Mouse (Mus musculus) limb, embryonic 12.5 days (tissue): Measurements from ENCODE around the gene Samsn1. TPM values are rescaled to one million over a fixed set of nuclear protein-coding genes. Genes with fewer than 3 reads are reported as not detected.

Experiments
- ATAC-seq: fragments of 200-750 bp; cut with Nextera tagmentation; 2 replicates; pipeline ENCODE4 v1.8.0; 2017; ENCODE audit warnings: low read depth, moderate TSS enrichment; ENCODE audit not compliant: insufficient number of reproducible peaks, insufficient read depth, low FRiP score, low TSS enrichment
- H3K27ac ChIP-seq: fragments of 300-500 bp; sonication (generic); 2 replicates; pipeline ENCODE4 v1.5.1; 2016; ENCODE audit warnings: mild to moderate bottlenecking, moderate library complexity
- H3K27me3 ChIP-seq: fragments of 300-500 bp; sonication (generic); 2 replicates; pipeline ENCODE4 v1.6.1; 2016; ENCODE audit warnings: mild to moderate bottlenecking, moderate library complexity
- H3K36me3 ChIP-seq: fragments of 300-500 bp; sonication (generic); 2 replicates; pipeline ENCODE4 v1.6.1; 2016; ENCODE audit warnings: mild to moderate bottlenecking, moderate library complexity
- H3K4me1 ChIP-seq: fragments of 300-500 bp; sonication (generic); replicated peaks from 2 replicates; pipeline ENCODE4 v1.6.1; 2016
- H3K4me2 ChIP-seq: fragments of 300-500 bp; sonication (generic); 2 replicates; pipeline ENCODE4 v1.6.1; 2016; ENCODE audit warnings: mild to moderate bottlenecking, moderate library complexity
- H3K4me3 ChIP-seq: fragments of 300-500 bp; sonication (generic); replicated peaks from 2 replicates; pipeline ENCODE4 v1.5.1; 2016; ENCODE audit warnings: mild to moderate bottlenecking
- H3K9ac ChIP-seq: fragments of 300-500 bp; sonication (generic); replicated peaks from 2 replicates; pipeline ENCODE4 v1.6.1; 2016; ENCODE audit warnings: mild to moderate bottlenecking, moderate library complexity
- H3K9me3 ChIP-seq: fragments of 300-500 bp; sonication (generic); 2 replicates; pipeline ENCODE4 v1.6.1; 2016; ENCODE audit warnings: mild to moderate bottlenecking, moderate library complexity
- WGBS: fragments of 180-500 bp; shearing (Covaris S2); methylation state at CpG from one replicate; pipeline ENCODE4 v1.1.7; 2016; 5-methylcytosine and 5-hydroxymethylcytosine counted together
- polyA plus RNA-seq: library from polyadenylated mRNA; unstranded; fragments of >200 nt; fragmentation: Nextera tagmentation; extraction: Ambion mirVana; gene quantifications from 2 replicates; pipeline ENCODE4 v1.2.1, GENCODE M21; 2016

The Samsn1 gene
- polyA plus RNA-seq, 1 experiment from 2014 or later = 1.6 TPM

DNA sequence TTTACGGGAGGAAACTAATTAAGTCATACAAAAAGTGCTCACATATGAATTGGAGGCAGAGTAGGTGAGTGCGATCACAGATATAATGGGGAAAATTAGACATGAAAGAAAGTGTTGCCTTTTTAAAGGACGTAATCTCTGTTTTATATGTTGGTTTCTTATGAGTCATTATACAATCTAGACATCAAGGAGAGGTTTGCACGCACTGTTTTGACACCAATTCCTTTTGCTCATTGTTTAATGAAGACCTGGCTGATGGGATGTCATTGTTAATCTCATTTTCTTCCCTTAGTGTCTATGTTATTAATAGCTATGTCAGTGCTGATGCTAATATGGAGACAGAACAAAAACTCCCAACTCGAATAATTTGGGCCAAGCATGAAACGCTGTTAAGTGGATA is 20.3 kb downstream of the Samsn1 start:
- H3K27ac ChIP-seq = no peak overlapping the region
- H3K4me1 ChIP-seq = no peaks in the 10 kb centered on the region
- H3K4me3 ChIP-seq = no peak overlapping the region
- ATAC-seq = no peak
- no peaks in the 10 kb centered on the region for H3K27me3 ChIP-seq
- no peak overlapping the region for H3K9ac ChIP-seq
- H3K9me3 ChIP-seq = no peaks in the 10 kb centered on the region
- WGBS = 56% methylated on average over 6 of the region's 6 CpGs
- H3K4me2 ChIP-seq = no peak overlapping the region
- H3K36me3 ChIP-seq = no peaks in the 10 kb centered on the region

DNA sequence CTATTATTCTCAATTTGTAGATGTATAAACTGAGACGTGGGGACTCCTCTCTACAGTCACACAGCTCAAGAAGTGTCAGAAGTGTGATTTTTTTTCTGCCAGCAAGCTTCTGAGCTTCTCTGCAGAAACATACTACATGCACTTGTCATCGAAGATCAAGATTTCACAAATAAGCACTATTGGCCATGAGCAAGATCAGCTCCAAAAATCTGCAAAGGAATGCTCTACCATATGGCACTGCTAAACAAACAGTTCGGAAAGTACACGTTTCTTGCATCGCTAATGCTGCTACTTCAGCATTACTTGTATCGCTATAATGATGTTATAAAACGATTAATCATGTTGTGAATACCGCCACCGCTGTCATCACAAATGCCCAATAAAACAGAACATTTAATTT is 22.0 kb downstream of the Samsn1 start:
- no peak overlapping the region for H3K4me3 ChIP-seq
- H3K27ac ChIP-seq = no peak overlapping the region
- H3K4me1 ChIP-seq = no peaks in the 10 kb centered on the region
- WGBS = 88% methylated on average over 9 of the region's 9 CpGs
- ATAC-seq = no peak
- no peak overlapping the region for H3K9ac ChIP-seq
- H3K4me2 ChIP-seq = no peak overlapping the region
- H3K9me3 ChIP-seq = no peaks in the 10 kb centered on the region
- no peaks in the 10 kb centered on the region for H3K27me3 ChIP-seq
- H3K36me3 ChIP-seq = no peaks in the 10 kb centered on the region

DNA sequence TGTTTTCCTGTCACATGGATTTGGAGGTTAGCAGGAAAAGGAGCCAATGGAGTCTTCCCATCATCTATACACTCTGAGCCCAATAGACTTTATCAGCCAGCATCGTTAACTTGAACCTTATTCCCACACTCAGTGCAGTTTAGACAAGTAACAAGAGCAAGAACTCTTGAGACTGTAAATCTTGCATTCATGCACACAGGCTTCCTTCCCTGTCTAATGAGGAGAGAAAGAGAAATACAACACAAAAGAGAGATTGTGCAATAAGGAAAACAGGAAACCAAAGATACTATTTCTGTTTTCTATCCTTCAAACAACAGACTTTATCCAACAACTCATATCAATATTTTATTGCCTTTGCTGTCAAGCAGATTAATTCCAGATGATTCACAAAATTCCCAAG is 31.9 kb downstream of the Samsn1 start:
- 24% methylated on average over 1 of the region's 1 CpGs for WGBS
- no peak overlapping the region for H3K27ac ChIP-seq
- no peak overlapping the region for H3K4me2 ChIP-seq
- no peaks in the 10 kb centered on the region for H3K36me3 ChIP-seq
- no peak overlapping the region for H3K9ac ChIP-seq
- no peaks in the 10 kb centered on the region for H3K4me1 ChIP-seq
- no peak for ATAC-seq
- H3K4me3 ChIP-seq = no peak overlapping the region
- H3K9me3 ChIP-seq = no peaks in the 10 kb centered on the region
- no peaks in the 10 kb centered on the region for H3K27me3 ChIP-seq

DNA sequence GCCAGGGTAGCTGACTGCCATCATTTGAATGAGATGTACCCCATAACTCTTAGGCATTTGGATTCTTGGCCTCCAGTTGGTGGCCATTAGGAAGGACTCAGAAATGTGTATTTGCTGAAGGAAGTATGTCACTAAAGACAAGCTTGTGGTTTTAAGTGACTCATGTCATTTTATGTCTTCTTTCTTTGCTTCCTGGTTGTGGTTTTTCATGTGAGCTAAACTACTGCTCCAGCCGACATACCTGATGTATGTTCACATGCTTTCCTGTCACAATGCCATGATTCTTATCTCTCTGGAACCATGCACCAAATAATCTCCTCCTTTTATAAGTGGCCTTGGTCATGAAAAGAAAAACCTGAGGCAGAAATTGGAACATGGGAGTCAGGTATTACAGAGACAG is 38.2 kb downstream of the Samsn1 start:
- no peak for ATAC-seq
- peaks cover 8% of the 10 kb centered on the region; the same call in 1 of the 2 replicates for H3K9me3 ChIP-seq
- H3K4me1 ChIP-seq = no peaks in the 10 kb centered on the region
- no peak overlapping the region for H3K27ac ChIP-seq
- WGBS = 91% methylated on average over 1 of the region's 1 CpGs
- H3K36me3 ChIP-seq = no peaks in the 10 kb centered on the region
- H3K27me3 ChIP-seq = no peaks in the 10 kb centered on the region
- no peak overlapping the region for H3K4me2 ChIP-seq
- H3K9ac ChIP-seq = no peak overlapping the region
- no peak overlapping the region for H3K4me3 ChIP-seq

DNA sequence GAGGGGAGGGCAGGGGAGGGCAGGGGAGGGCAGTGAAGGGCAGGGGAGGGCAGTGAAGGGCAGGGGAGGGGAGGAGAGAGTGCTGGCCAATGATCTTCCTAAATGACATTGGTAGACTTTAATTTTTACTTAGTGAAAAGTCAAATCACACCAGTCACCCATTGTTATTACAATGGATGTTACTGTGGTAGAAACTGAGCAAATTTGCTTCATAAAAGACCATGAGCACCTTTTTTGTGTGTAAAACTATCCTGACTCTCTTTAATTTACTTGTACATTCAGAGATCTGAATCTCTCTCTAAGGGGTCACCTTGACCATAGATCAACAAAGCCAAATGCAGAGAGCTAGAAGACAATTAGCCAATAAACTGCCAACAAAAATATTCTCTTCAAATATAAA is 42.7 kb downstream of the Samsn1 start:
- Histone ChIP-seq H3K27ac (no peak overlapping the region), H3K9me3 (0 out of 2 replicates have a peak, but pooled peaks cover 1% of the 10 kb centered on the region), H3K4me3 (no peak overlapping the region), H3K4me1 (no peaks in the 10 kb centered on the region), H3K9ac (no peak overlapping the region), H3K36me3 (no peaks in the 10 kb centered on the region), H3K4me2 (no peak overlapping the region), H3K27me3 (no peaks in the 10 kb centered on the region)
- no peak for ATAC-seq

DNA sequence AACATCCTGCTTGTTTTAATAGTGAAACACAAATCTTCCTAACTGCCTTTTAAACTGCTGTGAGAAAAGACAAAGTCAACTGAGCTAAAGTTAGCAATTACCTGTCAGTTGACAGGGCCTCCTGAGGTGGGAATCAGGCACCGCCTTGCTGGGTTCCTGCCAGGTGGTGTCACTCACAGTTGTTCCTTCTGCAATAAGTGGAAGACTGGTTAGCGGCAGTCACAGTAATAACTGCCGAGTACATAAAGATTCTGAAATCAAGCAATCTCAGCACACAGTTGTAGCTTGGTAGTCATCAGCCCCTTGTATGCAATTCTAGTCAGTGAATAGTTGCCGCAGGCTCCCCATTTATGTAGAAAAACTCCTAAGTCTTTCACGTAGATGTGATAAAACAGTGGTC is 44.3 kb downstream of the Samsn1 start:
- no peak for ATAC-seq
- no peaks in the 10 kb centered on the region for H3K36me3 ChIP-seq
- H3K27ac ChIP-seq = no peak overlapping the region
- no peak overlapping the region for H3K4me3 ChIP-seq
- H3K4me2 ChIP-seq = no peak overlapping the region
- H3K4me1 ChIP-seq = no peaks in the 10 kb centered on the region
- H3K9ac ChIP-seq = no peak overlapping the region
- H3K27me3 ChIP-seq = no peaks in the 10 kb centered on the region
- no peaks in the 10 kb centered on the region for H3K9me3 ChIP-seq
- 72% methylated on average over 5 of the region's 5 CpGs for WGBS

DNA sequence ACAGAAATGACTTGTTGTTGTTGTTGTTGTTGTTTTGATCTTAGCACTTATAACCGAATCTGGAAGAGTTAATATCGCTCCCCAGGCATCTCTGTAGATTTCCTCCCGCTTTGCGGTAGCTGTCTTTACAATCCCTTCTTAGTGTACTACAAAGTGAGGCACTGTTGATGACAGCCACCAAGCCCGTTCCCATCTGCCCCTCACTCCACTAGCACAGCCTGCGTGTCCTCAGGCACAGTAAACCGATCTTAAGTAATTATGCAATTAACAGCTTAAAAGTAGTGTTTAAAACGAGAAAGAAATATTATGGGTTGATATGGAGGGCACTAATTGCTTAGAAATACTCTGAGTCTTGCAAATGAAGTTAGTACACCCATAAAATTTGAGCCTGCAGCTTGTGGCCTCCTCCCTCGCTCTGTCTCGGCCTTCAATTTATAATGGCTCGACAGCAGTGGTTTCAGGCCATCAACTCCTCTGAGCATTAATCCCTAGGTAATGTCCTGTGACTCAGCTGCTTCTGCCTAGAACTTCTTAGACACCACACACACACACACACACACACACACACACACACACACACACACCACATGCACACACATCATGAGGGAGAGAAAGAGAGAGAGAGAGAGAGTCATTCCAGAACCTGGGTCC is 46.3 kb downstream of the Samsn1 start:
- Histone ChIP-seq H3K36me3 (no peaks in the 10 kb centered on the region), H3K9me3 (no peaks in the 10 kb centered on the region), H3K27ac (no peak overlapping the region), H3K4me1 (no peaks in the 10 kb centered on the region), H3K4me3 (no peak overlapping the region), H3K27me3 (no peaks in the 10 kb centered on the region), H3K4me2 (no peak overlapping the region), H3K9ac (no peak overlapping the region)
- no peak for ATAC-seq
- 35% methylated on average over 11 of the region's 11 CpGs for WGBS

DNA sequence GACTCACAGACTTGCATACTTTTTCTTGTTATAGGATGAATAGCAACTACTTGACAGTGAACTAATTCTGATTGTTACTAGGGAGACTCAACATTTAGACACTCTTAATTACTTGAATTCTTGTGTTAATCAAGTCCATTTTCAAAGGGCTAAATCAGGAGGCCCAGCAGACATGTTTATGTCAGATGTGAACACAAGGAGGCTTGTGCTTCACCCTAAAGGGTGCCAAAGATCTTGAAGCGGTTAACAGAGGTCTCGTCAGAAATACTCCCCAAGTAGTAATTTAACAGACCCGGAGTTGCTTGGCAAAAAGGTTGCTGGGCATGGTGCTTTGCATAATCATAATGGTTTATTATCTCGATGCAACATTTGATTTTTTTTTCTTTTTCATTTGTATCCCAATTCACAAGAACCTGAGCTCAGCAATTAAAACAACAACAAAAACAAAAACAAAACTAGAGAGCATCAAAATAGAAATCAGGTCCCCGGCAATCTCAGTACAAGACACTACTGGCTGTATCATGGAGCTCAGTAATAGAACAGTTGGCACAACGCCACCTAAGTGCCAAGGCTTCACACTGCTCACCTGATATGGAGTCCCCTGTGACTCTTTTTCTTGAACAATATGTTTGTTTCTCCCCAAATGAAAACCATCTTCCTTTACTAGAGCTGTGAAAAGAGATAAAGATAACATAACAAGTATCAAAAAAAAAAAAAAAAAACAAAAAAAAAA is 51.6 kb downstream of the Samsn1 start:
- no peak overlapping the region for H3K9ac ChIP-seq
- no peaks in the 10 kb centered on the region for H3K4me1 ChIP-seq
- H3K36me3 ChIP-seq = no peaks in the 10 kb centered on the region
- no peaks in the 10 kb centered on the region for H3K9me3 ChIP-seq
- ATAC-seq = no peak
- H3K4me2 ChIP-seq = no peak overlapping the region
- H3K4me3 ChIP-seq = no peak overlapping the region
- WGBS = 80% methylated on average over 6 of the region's 6 CpGs
- H3K27me3 ChIP-seq = no peaks in the 10 kb centered on the region
- H3K27ac ChIP-seq = no peak overlapping the region

DNA sequence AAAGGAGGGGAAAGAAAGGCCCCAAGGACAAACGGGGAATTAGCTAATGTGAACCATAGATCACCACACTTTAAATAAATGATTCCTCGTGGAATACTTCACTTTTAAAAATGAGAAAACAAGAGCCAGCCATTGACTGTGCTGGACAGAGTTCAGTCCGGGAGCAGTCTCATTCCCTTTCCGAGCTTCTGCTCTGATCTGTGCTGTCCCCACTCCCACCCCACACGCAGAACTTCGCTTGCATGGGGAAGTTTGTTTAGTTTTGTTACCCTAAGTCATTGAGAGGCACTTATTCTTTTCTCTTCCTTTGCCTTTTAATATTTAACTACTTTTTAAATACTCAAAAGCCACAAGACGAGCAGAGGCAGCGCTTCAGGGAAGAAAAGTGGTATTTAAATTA is 60.1 kb downstream of the Samsn1 start:
- H3K27me3 ChIP-seq = no peaks in the 10 kb centered on the region
- 77% methylated on average over 8 of the region's 8 CpGs for WGBS
- H3K4me2 ChIP-seq = no peak overlapping the region
- no peaks in the 10 kb centered on the region for H3K36me3 ChIP-seq
- H3K9me3 ChIP-seq = no peaks in the 10 kb centered on the region
- no peak overlapping the region for H3K4me3 ChIP-seq
- H3K27ac ChIP-seq = no peak overlapping the region
- no peak for ATAC-seq
- H3K9ac ChIP-seq = no peak overlapping the region
- no peaks in the 10 kb centered on the region for H3K4me1 ChIP-seq

DNA sequence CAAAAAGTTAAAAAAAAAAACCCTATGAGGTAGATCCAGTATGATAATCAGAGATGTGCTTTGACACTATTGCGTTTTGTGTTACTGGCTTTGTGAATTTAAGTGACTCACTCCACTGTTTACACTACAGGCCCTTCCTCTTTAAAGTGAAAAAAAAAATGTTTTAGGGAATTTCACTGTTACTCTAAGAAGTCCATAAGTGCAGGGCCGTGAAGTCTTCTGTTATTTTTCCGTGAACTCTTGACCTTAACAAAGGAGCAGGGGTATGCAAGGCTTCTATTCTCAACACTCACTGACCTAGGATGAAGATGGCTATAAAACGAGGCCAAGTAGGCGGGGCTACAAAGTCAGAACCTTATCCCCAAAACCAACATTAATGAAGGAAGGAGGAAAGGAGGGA is 60.6 kb downstream of the Samsn1 start:
- no peak overlapping the region for H3K4me2 ChIP-seq
- no peak overlapping the region for H3K4me3 ChIP-seq
- no peaks in the 10 kb centered on the region for H3K9me3 ChIP-seq
- no peak overlapping the region for H3K27ac ChIP-seq
- no peaks in the 10 kb centered on the region for H3K36me3 ChIP-seq
- no peak overlapping the region for H3K9ac ChIP-seq
- H3K27me3 ChIP-seq = no peaks in the 10 kb centered on the region
- 51% methylated on average over 5 of the region's 5 CpGs for WGBS
- no peak for ATAC-seq
- H3K4me1 ChIP-seq = no peaks in the 10 kb centered on the region

DNA sequence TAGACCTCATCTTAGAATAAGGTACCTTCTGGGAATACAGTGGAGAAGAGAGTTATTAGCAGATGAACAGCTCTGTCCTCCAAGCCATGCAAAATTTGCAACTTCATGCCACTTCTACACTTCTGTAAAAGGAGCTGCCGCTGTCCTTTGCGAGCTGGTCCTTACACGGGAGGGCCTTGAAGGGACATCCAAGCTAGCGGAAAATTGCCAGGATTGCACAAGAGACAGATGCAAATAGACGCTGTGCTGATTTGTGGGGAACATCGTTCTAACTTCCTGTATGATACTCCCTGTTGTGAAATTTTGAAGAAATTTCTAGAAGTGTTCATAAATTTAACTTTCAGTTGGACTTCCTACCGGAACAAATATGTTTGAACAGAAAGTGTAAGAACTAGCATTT is 61.0 kb downstream of the Samsn1 start:
- no peak for ATAC-seq
- H3K9me3 ChIP-seq = no peaks in the 10 kb centered on the region
- WGBS = 91% methylated on average over 7 of the region's 7 CpGs

DNA sequence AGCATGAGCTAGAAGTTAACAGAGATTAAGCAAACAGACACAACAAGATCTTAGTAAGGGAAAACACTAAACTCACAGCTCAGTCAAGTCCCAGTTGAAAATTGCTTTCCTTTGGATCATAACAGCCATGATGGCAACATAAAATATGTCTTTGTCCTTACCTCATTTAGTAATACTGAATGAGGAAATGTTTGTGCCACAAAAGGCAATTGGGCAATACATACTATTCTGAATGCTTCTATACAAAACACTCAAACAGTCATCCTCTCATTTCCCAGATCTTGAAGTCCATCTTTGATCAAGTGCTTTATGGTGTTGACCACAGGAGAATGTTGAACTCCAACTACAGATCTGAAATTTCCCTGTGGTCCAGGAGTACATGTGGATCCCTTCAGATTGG is 88.7 kb downstream of the Samsn1 start:
- Histone ChIP-seq H3K27me3 (no peaks in the 10 kb centered on the region), H3K4me2 (no peak overlapping the region), H3K36me3 (no peaks in the 10 kb centered on the region), H3K27ac (no peak overlapping the region), H3K9me3 (no peaks in the 10 kb centered on the region), H3K4me3 (no peak overlapping the region), H3K9ac (no peak overlapping the region), H3K4me1 (no peaks in the 10 kb centered on the region)
- ATAC-seq = no peak

More for the DNA sequence above, 61.0 kb downstream of the Samsn1 start:
- Histone ChIP-seq H3K4me3 (no peak overlapping the region), H3K4me2 (no peak overlapping the region), H3K4me1 (no peaks in the 10 kb centered on the region), H3K27me3 (no peaks in the 10 kb centered on the region), H3K36me3 (no peaks in the 10 kb centered on the region), H3K27ac (no peak overlapping the region), H3K9ac (no peak overlapping the region)
